Mouse (Mus musculus) kidney, adult 2 months (tissue): ENCODE results near the gene Pcgf2.

Experiments used
- CTCF ChIP-seq: fragments of 200-500 bp; conservative IDR thresholded peaks from 2 replicates; pipeline ENCODE4 v1.5.1; 2011; ENCODE audit warnings: low read depth, mild to moderate bottlenecking, control low read depth, low read length, moderate library complexity, mixed read lengths; ENCODE audit not compliant: insufficient read depth, insufficient read length
- POLR2A ChIP-seq: fragments of 200-500 bp; IDR thresholded peaks from one replicate; pipeline ENCODE4 v1.6.1; 2011; ENCODE audit warnings: low read depth, low read length, control low read depth

DNA sequence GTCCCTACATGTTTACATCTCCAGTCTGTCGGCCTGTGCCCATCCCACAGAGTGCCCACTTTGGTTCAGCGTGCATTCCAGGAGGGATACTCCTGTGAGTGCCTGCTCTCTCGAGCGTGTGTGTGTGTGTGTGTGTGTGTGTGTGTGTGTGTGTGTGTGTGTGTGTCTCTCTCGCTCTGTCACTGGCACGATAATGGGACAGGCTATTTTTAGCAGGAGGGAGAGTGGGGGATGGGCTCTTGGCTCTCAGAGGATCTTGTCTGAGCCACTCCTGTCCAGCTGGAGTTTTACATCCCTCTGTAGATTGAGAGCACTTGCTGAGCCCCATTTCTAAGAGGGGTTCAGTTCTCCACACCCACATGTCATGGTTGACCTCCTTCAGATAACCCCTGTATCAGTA, 30.5 kb downstream of the Pcgf2 start:
- no peak for TF ChIP-seq CTCF
- TF ChIP-seq POLR2A, result no peak
